Mouse (Mus musculus) hindbrain, postnatal 0 days (tissue): ENCODE results near the gene Jmjd1c. TPM values are rescaled to one million over a fixed set of nuclear protein-coding genes. Genes with fewer than 3 reads are reported as not detected.
A peak's percentile ranks its signal among the peaks of the same experiment; 100 is the strongest.

ENCODE experiments used
- ATAC-seq: fragments of 200-750 bp; cut with Nextera tagmentation; 2 replicates; pipeline ENCODE4 v1.8.0; 2017; ENCODE audit warnings: mild to moderate bottlenecking, moderate TSS enrichment, moderate library complexity
- DNase-seq: peaks from one replicate; pipeline ENCODE4 v3.0.0-alpha.2; 2015; ENCODE audit warnings: low spot score
- H3K27ac ChIP-seq: fragments of 300-500 bp; sonication (generic); 2 replicates; pipeline ENCODE4 v1.5.1; 2014; ENCODE audit warnings: mild to moderate bottlenecking
- H3K27me3 ChIP-seq: fragments of 300-500 bp; sonication (generic); 2 replicates; pipeline ENCODE4 v1.6.1; 2014; ENCODE audit warnings: low read length, mixed read lengths; ENCODE audit not compliant: insufficient read depth
- H3K36me3 ChIP-seq: fragments of 300-500 bp; sonication (generic); 2 replicates; pipeline ENCODE4 v1.6.1; 2014; ENCODE audit warnings: low read length, mixed read lengths; ENCODE audit not compliant: insufficient read depth
- H3K4me1 ChIP-seq: fragments of 300-500 bp; sonication (generic); 2 replicates; pipeline ENCODE4 v1.6.1; 2014; ENCODE audit warnings: antibody characterized with exemption, low read length, mixed read lengths; ENCODE audit not compliant: insufficient read depth
- H3K4me2 ChIP-seq: fragments of 300-500 bp; sonication (generic); 2 replicates; pipeline ENCODE4 v1.6.1; 2014; ENCODE audit warnings: low read depth, mild to moderate bottlenecking, low read length, moderate library complexity, mixed read lengths
- H3K4me3 ChIP-seq: fragments of 300-500 bp; sonication (generic); 2 replicates; pipeline ENCODE4 v1.5.1; 2014; ENCODE audit warnings: low read length
- H3K9ac ChIP-seq: fragments of 300-500 bp; sonication (generic); replicated peaks from 2 replicates; pipeline ENCODE4 v1.6.1; 2014; ENCODE audit warnings: mild to moderate bottlenecking, low read length, moderate library complexity, mixed read lengths
- H3K9me3 ChIP-seq: fragments of 300-500 bp; sonication (generic); 2 replicates; pipeline ENCODE4 v1.6.1; 2016; ENCODE audit warnings: low read length, mixed read lengths
- CTCF ChIP-seq: IDR thresholded peaks from 2 replicates; pipeline ENCODE4 v1.5.1; 2016; ENCODE audit warnings: antibody characterized with exemption, control low read depth, low read depth
- WGBS: fragments of 180-500 bp; shearing (Covaris S2); extraction: QIAGEN DNeasy Blood & Tissue Kit; methylation state at CpG from one replicate; pipeline ENCODE4 v1.1.7; 2014; 5-methylcytosine and 5-hydroxymethylcytosine counted together
- polyA plus RNA-seq: library from polyadenylated mRNA; unstranded; fragments of >200 nt; fragmentation: Nextera tagmentation; extraction: Ambion mirVana; gene quantifications from 2 replicates; pipeline ENCODE4 v1.2.1, GENCODE M21; 2015
- total RNA-seq: library from RNA; depleted of rRNA; stranded (reverse); fragments of >200 nt; gene quantifications from 2 replicates; pipeline ENCODE4 v1.2.3, GENCODE M21; 2014; rRNA removed

The Jmjd1c gene
- total RNA-seq (53.7 and 54.1 TPM in 2 replicates), polyA plus RNA-seq (45.4 and 45.6 TPM in 2 replicates)

DNA sequence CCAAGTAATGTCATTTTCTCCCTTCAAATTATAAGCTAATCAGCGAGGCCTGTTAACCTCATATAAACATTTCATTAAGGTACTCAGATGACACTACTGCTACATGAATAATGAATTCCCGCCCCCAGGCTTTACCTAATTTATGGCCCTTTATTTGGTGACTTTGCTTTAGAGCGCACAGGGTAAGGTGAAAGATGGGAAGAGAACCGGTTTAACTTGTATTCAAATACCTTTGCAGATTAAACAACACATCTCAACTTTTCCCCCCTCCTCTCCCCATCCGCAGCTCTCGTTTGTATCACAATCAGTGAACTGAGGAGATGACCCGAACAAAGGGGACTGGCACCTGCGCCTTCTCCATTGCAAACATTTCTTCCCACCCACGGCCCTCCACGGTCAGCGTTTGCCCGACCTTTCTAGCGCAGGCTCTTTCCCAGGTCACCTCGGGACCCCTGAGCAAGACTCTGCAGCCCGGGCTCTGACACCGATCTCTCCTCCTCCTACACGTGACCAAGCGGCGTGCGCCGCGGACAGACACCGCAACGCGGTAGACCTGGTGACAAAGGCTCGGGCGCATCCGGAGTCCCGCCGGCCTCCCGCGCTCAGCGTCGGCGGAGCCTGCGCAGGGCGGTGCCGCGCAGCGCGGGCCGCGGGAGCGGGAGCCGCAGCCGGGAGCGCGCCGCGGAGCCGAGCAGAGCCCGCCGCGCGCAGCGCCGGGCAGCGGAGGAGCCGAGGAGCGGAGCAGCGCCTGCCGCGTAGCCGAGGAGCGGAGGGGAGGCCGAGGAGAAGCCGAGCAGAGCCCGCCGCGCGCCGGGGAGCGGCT lies at the start of gene Jmjd1c:
Jmjd1c (plus strand) TSS at position 328 of the 823 bp plus-strand sequence.
- Histone ChIP-seq H3K9ac (peak within 1 kb of the TSS; percentile 100), H3K4me1 (peaks cover 31% of the 10 kb centered on the region), H3K36me3 (no peaks in the 10 kb centered on the region), H3K9me3 (no peaks in the 10 kb centered on the region), H3K4me2 (peak within 1 kb of the TSS; percentile 76), H3K4me3 (peak within 1 kb of the TSS; percentile 98), H3K27me3 (no peaks in the 10 kb centered on the region), H3K27ac (peak within 1 kb of the TSS; percentile 99)
- under 1% methylated on average over 66 of the region's 73 CpGs for WGBS
- no peak for TF ChIP-seq CTCF
- DNase-seq: peak; percentile 94
- peak; percentile 90 for ATAC-seq

DNA sequence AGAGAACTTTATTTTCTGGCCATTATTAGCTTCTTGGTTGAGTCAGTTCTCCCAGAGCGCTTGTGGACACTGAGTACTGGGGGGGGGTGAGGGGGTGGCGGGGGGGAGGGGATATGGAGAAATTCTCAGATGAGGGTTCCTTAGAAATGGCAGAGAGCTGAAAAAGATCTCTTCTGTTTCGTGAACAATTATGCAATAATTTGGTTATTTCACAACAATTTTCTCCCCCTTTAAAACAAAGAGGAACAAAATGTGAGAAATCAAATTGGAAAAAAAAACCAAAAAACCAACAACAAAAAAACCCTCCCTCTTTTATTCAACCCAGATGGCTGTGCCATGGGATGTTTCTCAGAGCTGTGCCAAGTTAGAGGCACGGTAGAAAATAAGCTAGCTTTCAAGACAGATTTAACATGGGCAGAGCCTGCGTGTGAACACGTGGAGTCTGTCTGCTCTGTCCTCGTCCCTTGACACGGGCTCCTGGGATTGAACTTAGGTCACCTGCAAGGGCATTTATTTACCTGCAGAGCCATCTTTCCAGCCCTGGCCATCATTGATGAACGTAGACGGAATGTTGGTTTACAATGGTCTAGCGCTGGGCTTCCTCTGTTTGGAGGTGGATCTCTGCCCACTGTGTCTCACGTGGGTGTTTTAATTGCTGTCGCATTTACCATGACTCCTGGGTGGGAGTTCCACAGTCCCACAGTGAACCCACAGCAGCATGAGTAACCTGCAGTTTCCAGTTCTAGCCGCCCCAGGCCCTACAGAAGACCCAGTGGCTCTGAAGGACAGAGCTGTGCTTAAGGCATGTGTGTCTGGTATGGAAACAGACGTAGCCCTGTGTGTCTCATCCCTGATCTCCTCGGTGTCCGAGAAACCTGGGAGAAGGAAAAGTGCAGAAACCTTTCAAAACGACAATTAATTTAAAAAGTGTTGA lies 47.9 kb upstream of the Jmjd1c start:
- no peak for TF ChIP-seq CTCF
- no peak for DNase-seq
- Histone ChIP-seq H3K36me3 (no peaks in the 10 kb centered on the region), H3K4me3 (no peak overlapping the region), H3K27me3 (no peaks in the 10 kb centered on the region), H3K9me3 (no peaks in the 10 kb centered on the region), H3K4me2 (no peak overlapping the region), H3K4me1 (peaks cover 17% of the 10 kb centered on the region), H3K9ac (no peak overlapping the region), H3K27ac (peak overlapping the region; percentile 32; the same call in 1 of the 2 replicates)
- ATAC-seq: no peak
- 63% methylated on average over 18 of the region's 18 CpGs for WGBS

DNA sequence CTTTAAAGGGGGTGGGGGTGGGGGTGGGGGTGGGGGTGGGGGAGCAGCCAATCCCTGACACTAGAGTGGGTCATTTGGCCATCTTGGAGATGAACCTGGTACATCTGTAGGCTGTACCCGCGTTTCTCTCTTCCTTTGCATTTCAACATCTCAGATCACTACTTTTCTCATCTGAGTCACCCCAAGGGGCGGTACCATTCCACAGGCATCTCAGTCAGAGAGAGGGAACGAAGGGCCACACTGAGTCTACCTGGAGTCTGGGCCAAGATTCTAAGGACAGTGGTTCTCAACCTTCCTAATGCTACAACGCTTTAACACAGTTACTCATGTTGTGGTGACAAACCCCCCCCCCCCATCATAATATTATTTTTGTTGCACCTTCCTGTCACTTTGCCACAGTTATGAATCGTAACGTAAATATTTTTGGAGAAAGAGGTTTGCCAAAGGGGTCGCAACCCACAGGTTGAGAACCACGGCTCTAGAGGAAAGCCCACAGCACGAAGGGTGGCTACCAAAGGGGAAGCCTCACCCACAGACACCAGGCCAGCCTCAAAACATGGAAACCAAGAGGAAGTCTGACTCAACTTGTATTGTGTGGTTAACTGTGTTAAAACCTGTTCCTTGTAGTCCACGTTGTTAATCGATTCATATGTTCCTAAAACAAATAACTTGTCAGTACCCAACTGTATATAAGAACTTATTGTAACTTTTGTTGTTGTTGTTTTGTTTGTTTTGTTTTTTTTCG lies 46.9 kb upstream of the Jmjd1c start:
- H3K4me1 ChIP-seq: peaks cover 14% of the 10 kb centered on the region
- TF ChIP-seq CTCF: no peak
- 93% methylated on average over 13 of the region's 13 CpGs for WGBS

DNA sequence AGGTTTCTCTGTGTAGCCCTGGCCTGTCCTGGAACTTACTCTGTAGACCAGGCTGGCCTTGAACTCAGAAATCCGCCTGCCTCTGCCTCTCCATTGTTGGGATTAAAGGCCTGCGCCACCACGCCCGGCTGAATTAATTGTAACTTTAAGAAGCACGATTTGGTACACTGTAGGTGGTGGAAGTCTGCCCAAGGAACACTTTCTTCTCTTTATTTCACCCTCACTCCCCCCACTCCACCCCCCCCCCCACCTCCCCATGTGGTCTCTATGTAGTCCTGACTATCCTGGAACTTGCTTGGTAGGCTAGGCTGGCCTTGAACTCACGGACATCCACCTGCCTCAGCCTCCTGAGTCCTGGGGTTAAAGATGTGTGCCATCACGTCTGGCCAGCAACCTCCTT lies 46.3 kb upstream of the Jmjd1c start:
- DNase-seq: no peak
- H3K27ac ChIP-seq: no peak overlapping the region
- no peak for TF ChIP-seq CTCF
- no peaks in the 10 kb centered on the region for H3K27me3 ChIP-seq
- no peak for ATAC-seq
- H3K9me3 ChIP-seq: no peaks in the 10 kb centered on the region
- no peak overlapping the region for H3K4me3 ChIP-seq
- no peak overlapping the region for H3K4me2 ChIP-seq
- peaks cover 13% of the 10 kb centered on the region for H3K4me1 ChIP-seq
- H3K9ac ChIP-seq: no peak overlapping the region
- no peaks in the 10 kb centered on the region for H3K36me3 ChIP-seq
- WGBS: 87% methylated on average over 7 of the region's 7 CpGs

More for the DNA sequence above, 46.9 kb upstream of the Jmjd1c start:
- Histone ChIP-seq H3K9ac (no peak overlapping the region), H3K4me3 (no peak overlapping the region), H3K27ac (no peak overlapping the region), H3K36me3 (no peaks in the 10 kb centered on the region), H3K4me2 (no peak overlapping the region), H3K27me3 (no peaks in the 10 kb centered on the region), H3K9me3 (no peaks in the 10 kb centered on the region)
- no peak for DNase-seq
- no peak for ATAC-seq

DNA sequence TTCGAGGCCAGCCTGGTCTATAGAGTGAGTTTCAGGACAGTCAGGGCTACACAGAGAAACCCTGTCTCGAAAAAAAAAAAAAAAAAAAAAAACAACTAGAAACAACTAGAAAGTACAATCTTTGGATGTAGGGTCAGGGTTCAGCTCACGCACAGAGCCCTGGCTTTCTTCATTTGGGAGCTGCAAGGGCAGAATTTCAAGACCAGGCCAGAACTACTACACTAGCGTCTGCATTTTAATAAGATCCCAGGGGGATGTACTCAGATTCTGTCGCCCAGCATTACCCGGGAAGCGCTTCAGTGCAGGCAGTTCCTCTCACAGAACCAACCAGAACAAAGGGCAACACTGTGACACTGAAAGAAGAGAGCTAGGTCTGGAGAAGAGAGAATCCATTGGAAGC lies 45.2 kb upstream of the Jmjd1c start:
- Histone ChIP-seq H3K36me3 (no peaks in the 10 kb centered on the region), H3K4me3 (no peak overlapping the region), H3K27ac (peak overlapping the region; percentile 41), H3K9me3 (no peaks in the 10 kb centered on the region), H3K4me1 (peaks cover 9% of the 10 kb centered on the region), H3K9ac (no peak overlapping the region), H3K27me3 (no peaks in the 10 kb centered on the region), H3K4me2 (no peak overlapping the region)
- WGBS: 48% methylated on average over 6 of the region's 7 CpGs
- DNase-seq (no peak), ATAC-seq (no peak)
- no peak for TF ChIP-seq CTCF

DNA sequence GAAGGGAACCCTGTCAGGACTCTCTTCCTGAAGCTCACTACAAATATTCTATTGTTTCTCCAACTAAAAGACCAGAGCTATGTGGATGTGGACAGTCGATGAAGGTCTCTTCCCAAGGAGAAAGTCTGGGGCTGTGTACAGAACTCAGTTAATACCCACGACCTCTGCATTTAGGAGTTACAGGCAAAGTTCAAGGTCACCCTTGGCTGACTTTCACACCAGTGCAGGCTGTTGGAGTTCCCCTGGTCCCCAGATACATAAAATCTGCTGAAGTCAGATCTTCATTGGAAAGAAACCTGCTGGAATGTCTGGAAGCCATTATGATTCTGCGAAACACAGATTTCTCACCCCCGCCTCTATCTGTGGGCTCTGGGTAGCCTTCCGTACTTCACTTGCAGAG lies 44.5 kb upstream of the Jmjd1c start:
- DNase-seq (no peak), ATAC-seq (no peak)
- Histone ChIP-seq H3K4me1 (peaks cover 6% of the 10 kb centered on the region), H3K27me3 (no peaks in the 10 kb centered on the region), H3K4me3 (no peak overlapping the region), H3K9me3 (no peaks in the 10 kb centered on the region), H3K36me3 (no peaks in the 10 kb centered on the region), H3K4me2 (no peak overlapping the region), H3K9ac (no peak overlapping the region), H3K27ac (peak overlapping the region; percentile 41; the same call in 1 of the 2 replicates)
- WGBS: 72% methylated on average over 5 of the region's 5 CpGs
- TF ChIP-seq CTCF: no peak
